Mouse (Mus musculus): ENCODE results near the gene Guca2a.

- TF ChIP-seq CTCF (IDR thresholded peaks at IDR 0.05; ENCODE audit: control insufficient read depth, insufficient read depth, low read length) (no peak), POLR2A (IDR thresholded peaks at IDR 0.05; ENCODE audit: borderline replicate concordance, control insufficient read depth, low read depth, low read length) (no peak)
These were observed 442 bp downstream of the Guca2a start for GRCm38 (mm10) chr4:119637946-119638345.

All from bone marrow, adult 2 months (tissue).